Mouse (Mus musculus) natural killer cell, adult 2 months (primary cell): ENCODE data around the gene Btbd35f17.
"Not testable (repeated sequence)": the region's sequence is repeated elsewhere in the genome, so short reads cannot be mapped to it uniquely, and the experiment has no call there.

Experiments
- DNase-seq, 2 experiments: peaks; one replicate each; pipeline ENCODE4 v3.0.0; 2022; ENCODE audit warnings: low spot score in 2 of 2

The Btbd35f17 gene

DNA sequence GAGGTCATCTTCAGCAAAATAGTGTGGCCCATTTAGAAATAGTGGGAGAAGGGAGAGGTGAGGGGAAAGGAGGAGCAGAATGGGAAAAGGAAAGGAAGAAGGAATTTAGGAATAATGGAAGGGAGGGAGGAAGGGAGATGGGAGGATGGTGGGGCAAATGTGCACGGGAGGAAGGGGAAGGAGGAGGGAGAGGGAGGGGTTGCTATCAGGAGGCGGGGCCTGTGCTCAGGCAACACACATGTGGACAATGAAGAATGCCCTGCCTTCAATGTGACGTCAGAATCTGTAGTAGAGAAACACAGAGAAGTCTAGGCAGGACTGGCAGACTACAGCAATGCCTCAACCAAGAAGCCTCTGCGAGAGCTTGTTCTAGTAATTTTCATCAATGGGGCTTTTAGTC lies at the start of gene Btbd35f17:
TSS of gene Btbd35f17 (plus strand) at position 301 of the 400 bp plus-strand sequence.
- not testable (repeated sequence) for DNase-seq
